Mouse (Mus musculus) brain, embryonic 14.5 days (tissue): ENCODE data around the gene Lypd6.

Experiments
- CTCF ChIP-seq: fragments of 200-500 bp; IDR thresholded peaks from 2 replicates; pipeline ENCODE4 v1.5.1; 2012; ENCODE audit warnings: inconsistent platforms, mild to moderate bottlenecking, moderate library complexity, borderline replicate concordance; ENCODE audit not compliant: insufficient read depth, insufficient read length; ENCODE audit errors: extremely low read depth
- POLR2A ChIP-seq: fragments of 200-500 bp; IDR thresholded peaks from 2 replicates; pipeline ENCODE4 v1.6.1; 2012; ENCODE audit warnings: mild to moderate bottlenecking, inconsistent platforms, borderline replicate concordance; ENCODE audit not compliant: poor library complexity, insufficient read depth, insufficient read length, severe bottlenecking; ENCODE audit errors: extremely low read depth

- TF ChIP-seq CTCF = no peak
- no peak for TF ChIP-seq POLR2A
Observed at GRCm38 (mm10) chr2:50105992-50106391, 39.8 kb downstream of the Lypd6 start.
